Mouse (Mus musculus) intestine, embryonic 16.5 days (tissue): ENCODE data around the gene Nabp2. TPM values are rescaled to one million over a fixed set of nuclear protein-coding genes. Genes with fewer than 3 reads are reported as not detected.
A peak's percentile ranks its signal among the peaks of the same experiment; 100 is the strongest.

ENCODE experiments used
- ATAC-seq: fragments of 200-750 bp; cut with Nextera tagmentation; 2 replicates; pipeline ENCODE4 v1.8.0; 2017; ENCODE audit warnings: moderate TSS enrichment, moderate library complexity
- H3K27ac ChIP-seq: fragments of 300-500 bp; sonication (generic); 2 replicates; pipeline ENCODE4 v1.5.1; 2014; ENCODE audit warnings: mild to moderate bottlenecking, low read length
- H3K27me3 ChIP-seq: fragments of 300-500 bp; sonication (generic); replicated peaks from 2 replicates; pipeline ENCODE4 v1.6.1; 2014; ENCODE audit warnings: low read length, control low read depth, mixed read lengths; ENCODE audit not compliant: control insufficient read depth, insufficient read depth
- H3K36me3 ChIP-seq: fragments of 300-500 bp; sonication (generic); 2 replicates; pipeline ENCODE4 v1.6.1; 2014; ENCODE audit warnings: low read length, control low read depth; ENCODE audit not compliant: control insufficient read depth, insufficient read depth
- H3K4me1 ChIP-seq: fragments of 300-500 bp; sonication (generic); 2 replicates; pipeline ENCODE4 v1.6.1; 2014; ENCODE audit warnings: low read length, control low read depth, mixed read lengths; ENCODE audit not compliant: control insufficient read depth, insufficient read depth
- H3K4me2 ChIP-seq: fragments of 300-500 bp; sonication (generic); 2 replicates; pipeline ENCODE4 v1.6.1; 2014; ENCODE audit warnings: low read depth, low read length, control low read depth
- H3K4me3 ChIP-seq: fragments of 300-500 bp; sonication (generic); 2 replicates; pipeline ENCODE4 v1.5.1; 2014; ENCODE audit warnings: mild to moderate bottlenecking, low read length
- H3K9ac ChIP-seq: fragments of 300-500 bp; sonication (generic); 2 replicates; pipeline ENCODE4 v1.6.1; 2014; ENCODE audit warnings: low read depth, low read length
- H3K9me3 ChIP-seq: fragments of 300-500 bp; sonication (generic); 2 replicates; pipeline ENCODE4 v1.6.1; 2016; ENCODE audit warnings: low read length, control low read depth; ENCODE audit not compliant: control insufficient read depth
- WGBS: fragments of 180-500 bp; shearing (Covaris S2); extraction: QIAGEN DNeasy Blood & Tissue Kit; methylation state at CpG from one replicate; pipeline ENCODE4 v1.1.7; 2014; 5-methylcytosine and 5-hydroxymethylcytosine counted together
- polyA plus RNA-seq: library from polyadenylated mRNA; unstranded; fragments of >200 nt; fragmentation: Nextera tagmentation; extraction: Ambion mirVana; gene quantifications from 2 replicates; pipeline ENCODE4 v1.2.1, GENCODE M21; 2015

Nabp2 gene
- polyA plus RNA-seq, 1 experiment from 2014 or later = 104 TPM

GRCm38 (mm10) chr10:128435186-128435823 lies 24.0 kb upstream of the Nabp2 start:
- H3K9ac ChIP-seq = no peak overlapping the region
- no peaks in the 10 kb centered on the region for H3K4me1 ChIP-seq
- H3K4me2 ChIP-seq = no peak overlapping the region
- whole genome bisulfite sequencing = 87% methylated on average over 17 of the region's 17 CpGs
- no peak overlapping the region for H3K27ac ChIP-seq
- ATAC-seq = no peak
- H3K36me3 ChIP-seq = peaks cover 23% of the 10 kb centered on the region
- no peaks in the 10 kb centered on the region for H3K27me3 ChIP-seq
- no peak overlapping the region for H3K4me3 ChIP-seq
- H3K9me3 ChIP-seq = no peaks in the 10 kb centered on the region

- Histone ChIP-seq H3K4me3 (no peak overlapping the region), H3K27ac (no peak overlapping the region), H3K4me1 (no peaks in the 10 kb centered on the region), H3K9me3 (no peaks in the 10 kb centered on the region), H3K4me2 (no peak overlapping the region), H3K27me3 (no peaks in the 10 kb centered on the region), H3K9ac (no peak overlapping the region), H3K36me3 (peaks cover 24% of the 10 kb centered on the region)
- ATAC-seq = no peak
- 82% methylated on average over 10 of the region's 10 CpGs for WGBS
These were observed 23.4 kb upstream of the Nabp2 start for GRCm38 (mm10) chr10:128434681-128435080.

GRCm38 (mm10) chr10:128433417-128433816 lies 22.1 kb upstream of the Nabp2 start:
- WGBS = 78% methylated on average over 2 of the region's 2 CpGs
- no peak overlapping the region for H3K27ac ChIP-seq
- H3K4me1 ChIP-seq = no peaks in the 10 kb centered on the region
- peak; percentile 89 for ATAC-seq
- H3K27me3 ChIP-seq = no peaks in the 10 kb centered on the region
- H3K9ac ChIP-seq = no peak overlapping the region
- no peak overlapping the region for H3K4me3 ChIP-seq
- H3K36me3 ChIP-seq = peaks cover 32% of the 10 kb centered on the region
- H3K4me2 ChIP-seq = no peak overlapping the region
- H3K9me3 ChIP-seq = no peaks in the 10 kb centered on the region

- Histone ChIP-seq H3K27me3 (no peaks in the 10 kb centered on the region), H3K9me3 (no peaks in the 10 kb centered on the region), H3K9ac (no peak overlapping the region), H3K27ac (no peak overlapping the region), H3K4me3 (no peak overlapping the region), H3K4me2 (no peak overlapping the region), H3K4me1 (peaks cover 4% of the 10 kb centered on the region; the same call in 1 of the 2 replicates), H3K36me3 (peaks cover 13% of the 10 kb centered on the region)
- no peak for ATAC-seq
- WGBS = 72% methylated on average over 4 of the region's 4 CpGs
These were observed 18.2 kb upstream of the Nabp2 start for GRCm38 (mm10) chr10:128429454-128429853.

GRCm38 (mm10) chr10:128429052-128429451 lies 17.8 kb upstream of the Nabp2 start:
- 89% methylated on average over 5 of the region's 5 CpGs for WGBS
- Histone ChIP-seq H3K4me3 (no peak overlapping the region), H3K4me1 (peaks cover 5% of the 10 kb centered on the region; the same call in 1 of the 2 replicates), H3K9me3 (no peaks in the 10 kb centered on the region), H3K36me3 (peaks cover 13% of the 10 kb centered on the region), H3K27me3 (no peaks in the 10 kb centered on the region), H3K4me2 (no peak overlapping the region), H3K27ac (no peak overlapping the region), H3K9ac (no peak overlapping the region)
- ATAC-seq = no peak

GRCm38 (mm10) chr10:128425260-128425659 lies 14.0 kb upstream of the Nabp2 start:
- H3K27me3 ChIP-seq = no peaks in the 10 kb centered on the region
- ATAC-seq = no peak
- H3K4me1 ChIP-seq = peaks cover 7% of the 10 kb centered on the region; the same call in 1 of the 2 replicates
- no peak overlapping the region for H3K27ac ChIP-seq
- WGBS = 81% methylated on average over 3 of the region's 3 CpGs
- no peaks in the 10 kb centered on the region for H3K9me3 ChIP-seq
- H3K36me3 ChIP-seq = peaks cover 19% of the 10 kb centered on the region; the same call in 1 of the 2 replicates
- H3K4me2 ChIP-seq = no peak overlapping the region
- no peak overlapping the region for H3K9ac ChIP-seq
- no peak overlapping the region for H3K4me3 ChIP-seq

- H3K27ac ChIP-seq = no peak overlapping the region
- no peaks in the 10 kb centered on the region for H3K9me3 ChIP-seq
- H3K4me3 ChIP-seq = no peak overlapping the region
- peaks cover 7% of the 10 kb centered on the region; the same call in 1 of the 2 replicates for H3K4me1 ChIP-seq
- 41% methylated on average over 7 of the region's 7 CpGs for WGBS
- H3K27me3 ChIP-seq = no peaks in the 10 kb centered on the region
- ATAC-seq = no peak; the same call in 1 of the 2 replicates
- peaks cover 18% of the 10 kb centered on the region for H3K36me3 ChIP-seq
- no peak overlapping the region for H3K4me2 ChIP-seq
- no peak overlapping the region for H3K9ac ChIP-seq
These were observed 13.3 kb upstream of the Nabp2 start for GRCm38 (mm10) chr10:128424604-128425003.

GRCm38 (mm10) chr10:128422426-128422825 lies 11.1 kb upstream of the Nabp2 start:
- Histone ChIP-seq H3K4me2 (no peak overlapping the region), H3K27ac (no peak overlapping the region), H3K27me3 (no peaks in the 10 kb centered on the region), H3K4me3 (no peak overlapping the region), H3K9me3 (no peaks in the 10 kb centered on the region), H3K4me1 (peaks cover 7% of the 10 kb centered on the region; the same call in 1 of the 2 replicates), H3K9ac (no peak overlapping the region), H3K36me3 (peaks cover 9% of the 10 kb centered on the region)
- 64% methylated on average over 5 of the region's 5 CpGs for WGBS
- ATAC-seq = no peak

GRCm38 (mm10) chr10:128414848-128415247 lies 3.6 kb upstream of the Nabp2 start:
- Histone ChIP-seq H3K4me2 (no peak overlapping the region), H3K4me3 (no peak overlapping the region), H3K9me3 (no peaks in the 10 kb centered on the region), H3K27ac (peak overlapping the region; percentile 56), H3K36me3 (peaks cover 7% of the 10 kb centered on the region; the same call in 1 of the 2 replicates), H3K4me1 (peaks cover 31% of the 10 kb centered on the region), H3K9ac (no peak overlapping the region), H3K27me3 (no peaks in the 10 kb centered on the region)
- ATAC-seq = peak; percentile 45
- WGBS = 68% methylated on average over 5 of the region's 5 CpGs
